Mouse (Mus musculus) brain, embryonic 14.5 days (tissue): ENCODE measurements at regions not wholly inside any gene's neighbourhood (a gene's known extent, or its start where the extent isn't known, plus 50 kb on each side); places are given as distances from the start of the nearest gene placed in this dataset.

Source experiments
- CTCF ChIP-seq: fragments of 200-500 bp; IDR thresholded peaks from 2 replicates; pipeline ENCODE4 v1.5.1; 2012; ENCODE audit warnings: inconsistent platforms, mild to moderate bottlenecking, moderate library complexity, borderline replicate concordance; ENCODE audit not compliant: insufficient read depth, insufficient read length; ENCODE audit errors: extremely low read depth
- POLR2A ChIP-seq: fragments of 200-500 bp; IDR thresholded peaks from 2 replicates; pipeline ENCODE4 v1.6.1; 2012; ENCODE audit warnings: mild to moderate bottlenecking, inconsistent platforms, borderline replicate concordance; ENCODE audit not compliant: poor library complexity, insufficient read depth, insufficient read length, severe bottlenecking; ENCODE audit errors: extremely low read depth

DNA sequence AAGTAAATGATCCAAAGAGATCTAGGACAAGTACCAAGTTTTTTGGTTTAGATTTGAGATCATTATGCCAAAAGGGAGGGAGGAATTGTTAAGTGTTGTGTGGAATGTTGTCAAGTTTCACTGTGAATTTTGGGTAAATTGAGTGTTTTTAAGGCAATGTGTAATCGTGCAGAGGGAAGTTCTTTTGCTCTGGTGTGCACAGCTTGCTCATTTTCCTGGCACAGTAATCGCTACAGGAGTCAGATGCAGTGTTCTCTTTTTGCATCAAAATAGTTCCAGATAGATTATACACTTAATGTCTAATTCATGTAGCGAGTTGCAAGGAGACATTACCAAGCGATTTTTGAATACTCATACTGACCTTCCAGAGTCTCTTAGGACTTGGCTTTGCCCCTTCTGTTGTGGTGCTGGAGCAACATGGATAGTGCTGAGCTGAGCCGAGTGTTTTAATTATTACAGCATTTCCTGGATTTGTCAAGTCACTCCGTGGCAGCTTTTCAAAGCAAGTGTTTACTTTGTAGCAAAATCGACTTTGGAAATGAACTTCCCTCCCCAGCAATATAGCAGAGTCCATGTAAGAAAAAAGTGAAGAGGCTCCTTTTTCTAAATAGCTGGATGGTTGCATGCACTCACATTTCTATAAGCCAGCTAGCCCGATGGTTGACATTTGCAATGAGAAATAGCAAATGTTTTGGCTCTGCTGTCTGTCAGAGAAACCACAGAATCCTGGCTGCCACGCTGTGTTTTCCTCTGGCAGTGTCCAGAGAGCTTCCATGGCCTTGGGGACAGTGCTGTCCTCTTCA lies 66.6 kb downstream of the 4930426L09Rik start:
- TF ChIP-seq CTCF (no peak), POLR2A (no peak)
